Mouse (Mus musculus) intestine, embryonic 14.5 days (tissue): ENCODE data around the gene Col19a1. TPM values are rescaled to one million over a fixed set of nuclear protein-coding genes. Genes with fewer than 3 reads are reported as not detected.

Source experiments
- ATAC-seq: fragments of 200-750 bp; cut with Nextera tagmentation; replicated peaks from 2 replicates; pipeline ENCODE4 v1.8.0; 2017; ENCODE audit warnings: low read depth, moderate number of reproducible peaks, moderate TSS enrichment, moderate library complexity; ENCODE audit not compliant: low FRiP score, low TSS enrichment
- DNase-seq: peaks from one replicate; pipeline ENCODE4 v3.0.0-alpha.2; 2018; ENCODE audit warnings: low spot score
- H3K27ac ChIP-seq: fragments of 300-500 bp; sonication (generic); 2 replicates; pipeline ENCODE4 v1.5.1; 2014; ENCODE audit warnings: low read depth, mild to moderate bottlenecking, control low read depth
- H3K27me3 ChIP-seq: fragments of 300-500 bp; sonication (generic); replicated peaks from 2 replicates; pipeline ENCODE4 v1.6.1; 2014; ENCODE audit warnings: low read length, control low read depth; ENCODE audit not compliant: control insufficient read depth, insufficient read depth
- H3K36me3 ChIP-seq: fragments of 300-500 bp; sonication (generic); 2 replicates; pipeline ENCODE4 v1.6.1; 2014; ENCODE audit warnings: low read length, control low read depth; ENCODE audit not compliant: control insufficient read depth, insufficient read depth
- H3K4me1 ChIP-seq: fragments of 300-500 bp; sonication (generic); replicated peaks from 2 replicates; pipeline ENCODE4 v1.6.1; 2014; ENCODE audit warnings: low read length, control low read depth, mixed read lengths; ENCODE audit not compliant: control insufficient read depth, insufficient read depth
- H3K4me2 ChIP-seq: fragments of 300-500 bp; sonication (generic); 2 replicates; pipeline ENCODE4 v1.6.1; 2014; ENCODE audit warnings: low read length
- H3K4me3 ChIP-seq: fragments of 300-500 bp; sonication (generic); 2 replicates; pipeline ENCODE4 v1.5.1; 2014; ENCODE audit warnings: low read depth, low read length, control low read depth, mixed read lengths
- H3K9ac ChIP-seq: fragments of 300-500 bp; sonication (generic); 2 replicates; pipeline ENCODE4 v1.6.1; 2014; ENCODE audit warnings: mild to moderate bottlenecking, low read length
- H3K9me3 ChIP-seq: fragments of 300-500 bp; sonication (generic); 2 replicates; pipeline ENCODE4 v1.6.1; 2016; ENCODE audit warnings: low read length, control low read depth; ENCODE audit not compliant: control insufficient read depth
- WGBS: fragments of 180-500 bp; shearing (Covaris S2); extraction: QIAGEN DNeasy Blood & Tissue Kit; methylation state at CpG from one replicate; pipeline ENCODE4 v1.1.7; 2014; 5-methylcytosine and 5-hydroxymethylcytosine counted together
- polyA plus RNA-seq: library from polyadenylated mRNA; unstranded; fragments of >200 nt; fragmentation: Nextera tagmentation; extraction: Ambion mirVana; gene quantifications from 2 replicates; pipeline ENCODE4 v1.2.1, GENCODE M21; 2014

Gene Col19a1
- polyA plus RNA-seq, 1 experiment from 2014 or later = 0.73 TPM

DNA sequence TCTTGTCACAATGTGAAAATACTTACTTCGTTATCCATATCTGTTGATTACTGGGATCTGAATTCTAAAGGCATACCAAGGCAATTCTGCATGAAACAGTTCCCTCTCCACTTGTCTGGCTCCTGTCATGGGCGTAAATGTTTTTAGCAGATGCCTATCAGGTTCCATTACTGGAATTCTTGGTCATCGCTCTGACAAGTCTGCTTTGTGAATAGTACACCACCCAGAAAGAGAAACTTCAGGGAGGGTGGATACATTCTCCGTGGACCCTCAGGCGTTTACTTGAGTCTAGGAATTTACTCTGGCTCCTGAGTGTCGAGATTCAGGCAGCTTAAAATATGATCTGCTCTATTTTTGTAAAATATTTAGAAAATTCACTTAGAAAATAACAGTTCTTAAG is 75.7 kb downstream of the Col19a1 start:
- 70% methylated on average over 6 of the region's 6 CpGs for WGBS
- no peak overlapping the region for H3K4me2 ChIP-seq
- ATAC-seq (no peak), DNase-seq (no peak)
- no peaks in the 10 kb centered on the region for H3K36me3 ChIP-seq
- no peak overlapping the region for H3K4me3 ChIP-seq
- no peaks in the 10 kb centered on the region for H3K9me3 ChIP-seq
- H3K4me1 ChIP-seq = no peaks in the 10 kb centered on the region
- no peak overlapping the region for H3K9ac ChIP-seq
- no peaks in the 10 kb centered on the region for H3K27me3 ChIP-seq
- H3K27ac ChIP-seq = no peak overlapping the region

- no peaks in the 10 kb centered on the region for H3K4me1 ChIP-seq
- H3K9me3 ChIP-seq = no peaks in the 10 kb centered on the region
- H3K4me2 ChIP-seq = no peak overlapping the region
- DNase-seq (no peak), ATAC-seq (no peak)
- H3K36me3 ChIP-seq = no peaks in the 10 kb centered on the region
- 96% methylated on average over 4 of the region's 4 CpGs for WGBS
- H3K27me3 ChIP-seq = no peaks in the 10 kb centered on the region
- no peak overlapping the region for H3K4me3 ChIP-seq
- no peak overlapping the region for H3K27ac ChIP-seq
- no peak overlapping the region for H3K9ac ChIP-seq
These were observed 91.9 kb downstream of the Col19a1 start for GRCm38 (mm10) chr1:24495400-24495799.

DNA sequence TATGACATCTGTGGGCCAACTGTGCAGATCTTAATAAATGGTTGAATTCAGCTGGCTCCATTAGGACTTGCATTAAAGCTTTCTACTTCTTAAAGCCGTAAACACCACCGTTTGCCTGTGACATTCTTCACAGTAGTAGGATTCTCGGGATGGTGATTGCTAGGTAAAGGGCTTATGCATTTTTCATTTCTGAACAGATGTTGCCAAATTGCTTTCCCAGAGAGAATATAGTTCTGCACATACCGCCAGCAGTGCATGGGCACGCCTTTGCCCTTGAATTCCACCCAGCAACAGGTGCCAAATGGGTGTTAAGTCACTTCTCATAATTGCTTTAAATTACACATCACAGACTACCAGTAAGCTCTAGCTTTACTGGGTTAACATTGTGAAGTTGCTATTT is 103.1 kb downstream of the Col19a1 start:
- no peak for DNase-seq
- 71% methylated on average over 5 of the region's 5 CpGs for whole genome bisulfite sequencing

DNA sequence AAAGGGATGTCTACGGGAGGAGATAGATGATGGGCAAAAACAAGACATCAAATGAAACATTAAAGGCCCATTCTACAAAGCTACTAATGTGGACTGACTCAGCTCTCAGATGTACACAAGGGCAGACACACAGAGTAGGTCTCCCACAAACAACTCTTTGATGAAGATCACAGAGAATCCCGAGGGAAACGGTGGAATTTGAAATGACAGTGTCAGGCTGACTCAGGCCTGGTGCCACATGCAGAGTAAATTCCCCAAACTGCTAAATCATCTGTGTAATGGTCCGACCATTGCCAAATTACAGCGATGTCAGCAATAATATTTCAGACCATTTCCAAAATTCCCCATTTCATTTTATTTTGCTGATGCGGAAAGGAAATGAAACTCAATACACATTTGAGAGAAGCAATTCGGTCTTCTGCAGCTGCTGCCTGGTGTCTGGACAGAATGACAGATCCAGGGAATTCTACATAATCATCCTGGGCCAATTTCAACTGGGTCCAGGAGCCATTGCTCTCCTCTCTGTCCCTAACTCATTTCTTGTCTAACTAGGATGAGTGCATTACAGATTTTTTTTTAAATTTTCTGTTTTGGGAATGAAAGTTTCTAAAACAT is 116.1 kb downstream of the Col19a1 start:
- H3K4me2 ChIP-seq = no peak overlapping the region
- no peak overlapping the region for H3K27ac ChIP-seq
- DNase-seq (no peak), ATAC-seq (no peak)
- WGBS = 69% methylated on average over 7 of the region's 7 CpGs
- H3K4me1 ChIP-seq = no peaks in the 10 kb centered on the region
- H3K36me3 ChIP-seq = no peaks in the 10 kb centered on the region
- no peak overlapping the region for H3K4me3 ChIP-seq
- H3K9me3 ChIP-seq = no peaks in the 10 kb centered on the region
- no peak overlapping the region for H3K9ac ChIP-seq
- no peaks in the 10 kb centered on the region for H3K27me3 ChIP-seq

More for the DNA sequence above, 103.1 kb downstream of the Col19a1 start:
- H3K9me3 ChIP-seq = no peaks in the 10 kb centered on the region
- no peaks in the 10 kb centered on the region for H3K27me3 ChIP-seq
- no peak overlapping the region for H3K9ac ChIP-seq
- no peak overlapping the region for H3K4me2 ChIP-seq
- H3K4me1 ChIP-seq = no peaks in the 10 kb centered on the region
- H3K36me3 ChIP-seq = no peaks in the 10 kb centered on the region
- no peak overlapping the region for H3K4me3 ChIP-seq
- ATAC-seq = no peak
- H3K27ac ChIP-seq = no peak overlapping the region

GRCm38 (mm10) chr1:24470633-24471032 is 116.6 kb downstream of the Col19a1 start:
- no peak for ATAC-seq
- Histone ChIP-seq H3K4me1 (no peaks in the 10 kb centered on the region), H3K4me3 (no peak overlapping the region), H3K36me3 (no peaks in the 10 kb centered on the region), H3K9me3 (no peaks in the 10 kb centered on the region), H3K27me3 (no peaks in the 10 kb centered on the region), H3K27ac (no peak overlapping the region), H3K9ac (no peak overlapping the region), H3K4me2 (no peak overlapping the region)
- 80% methylated on average over 5 of the region's 5 CpGs for WGBS
- DNase-seq = no peak

- Histone ChIP-seq H3K36me3 (no peaks in the 10 kb centered on the region), H3K27me3 (no peaks in the 10 kb centered on the region), H3K4me1 (no peaks in the 10 kb centered on the region), H3K4me3 (no peak overlapping the region), H3K9me3 (no peaks in the 10 kb centered on the region), H3K4me2 (no peak overlapping the region), H3K27ac (no peak overlapping the region), H3K9ac (no peak overlapping the region)
- ATAC-seq (no peak), DNase-seq (no peak)
- WGBS = 32% methylated on average over 3 of the region's 3 CpGs
These were observed 125.9 kb downstream of the Col19a1 start for GRCm38 (mm10) chr1:24461305-24461887.

DNA sequence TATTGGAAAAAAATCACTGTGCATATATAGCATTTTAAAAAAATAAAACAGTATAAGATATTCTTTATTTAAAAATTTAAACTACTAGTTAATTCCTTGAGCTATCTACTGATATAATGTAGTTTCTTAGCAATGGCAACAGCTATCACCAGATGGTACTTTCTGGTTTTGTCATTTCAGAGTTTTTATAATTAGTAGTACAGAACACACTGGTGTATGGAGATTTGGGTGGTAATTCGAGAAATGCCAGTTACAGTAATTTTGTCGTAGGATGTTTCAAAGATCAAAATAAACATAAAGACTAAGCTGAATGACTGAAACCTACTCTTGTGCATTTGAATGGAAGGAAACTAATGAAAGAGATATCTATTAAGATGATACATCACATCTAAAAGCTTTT is 129.3 kb downstream of the Col19a1 start:
- whole genome bisulfite sequencing = 79% methylated on average over 2 of the region's 2 CpGs
- no peak overlapping the region for H3K27ac ChIP-seq
- DNase-seq = no peak
- ATAC-seq = no peak
- no peak overlapping the region for H3K9ac ChIP-seq
- H3K4me2 ChIP-seq = no peak overlapping the region
- no peaks in the 10 kb centered on the region; the same call in 1 of the 2 replicates for H3K4me1 ChIP-seq
- H3K36me3 ChIP-seq = no peaks in the 10 kb centered on the region
- no peaks in the 10 kb centered on the region for H3K9me3 ChIP-seq
- no peaks in the 10 kb centered on the region for H3K27me3 ChIP-seq
- no peak overlapping the region for H3K4me3 ChIP-seq

DNA sequence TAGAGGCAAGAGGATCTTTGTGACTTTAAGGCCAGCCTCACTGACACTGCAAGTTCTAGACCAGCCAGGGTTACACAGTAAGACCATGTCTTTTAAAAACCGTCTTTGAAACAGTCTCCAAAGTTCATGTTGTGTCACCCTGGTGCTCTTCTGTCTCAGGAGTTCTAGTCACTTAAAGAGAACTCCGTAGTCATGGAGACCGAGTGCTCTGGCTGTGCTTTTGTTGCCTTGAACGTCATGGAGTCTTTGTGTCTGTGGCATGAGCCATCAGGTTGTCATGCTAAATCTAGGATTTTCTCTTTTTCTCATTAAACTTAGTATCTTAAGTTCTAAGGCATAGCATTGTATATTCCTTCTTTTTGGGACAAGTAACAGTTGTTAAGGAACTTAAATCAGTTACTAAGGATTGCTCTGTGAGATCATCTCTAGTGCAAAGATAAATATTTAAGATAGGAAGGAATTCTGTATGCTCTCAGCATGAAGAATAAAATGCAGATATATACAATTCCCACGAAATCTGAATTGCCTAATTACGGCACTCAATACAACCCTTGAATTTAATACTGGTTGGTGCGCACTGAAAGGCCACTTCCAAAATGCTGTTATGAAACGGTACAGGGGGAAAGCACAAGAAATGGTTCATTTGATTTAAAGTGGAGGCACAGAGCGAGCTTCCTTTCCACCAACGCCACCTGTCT is 134.6 kb downstream of the Col19a1 start:
- 50% methylated on average over 10 of the region's 10 CpGs for WGBS
- H3K27me3 ChIP-seq = no peaks in the 10 kb centered on the region
- peaks cover 3% of the 10 kb centered on the region; the same call in 1 of the 2 replicates for H3K4me1 ChIP-seq
- no peak overlapping the region for H3K9ac ChIP-seq
- H3K4me2 ChIP-seq = peak overlapping the region; percentile 16; the same call in 1 of the 2 replicates
- ATAC-seq (no peak), DNase-seq (no peak)
- H3K27ac ChIP-seq = peak overlapping the region; percentile 88
- no peaks in the 10 kb centered on the region for H3K9me3 ChIP-seq
- no peak overlapping the region for H3K4me3 ChIP-seq
- no peaks in the 10 kb centered on the region for H3K36me3 ChIP-seq
